Mouse (Mus musculus): ENCODE data around the gene Atg16l2. TPM values are rescaled to one million over a fixed set of nuclear protein-coding genes. Genes with fewer than 3 reads are reported as not detected.

The Atg16l2 gene
- 0.53 and 1.1 TPM in 2 replicates for polyA plus RNA-seq (2012)

- no peak for TF ChIP-seq GATA1 (IDR thresholded peaks at IDR 0.05; ENCODE audit: low read length)
These were observed at the start of gene Atg16l2 for GRCm38 (mm10) chr7:101301881-101302456. Atg16l2 (minus strand) TSS chr7:101302251.

GRCm38 (mm10) chr7:101349861-101350260, 47.8 kb upstream of the Atg16l2 start:
- no peak for TF ChIP-seq GATA1 (IDR thresholded peaks at IDR 0.05; ENCODE audit: low read length)

GRCm38 (mm10) chr7:101348312-101348711, 46.3 kb upstream of the Atg16l2 start:
- TF ChIP-seq GATA1 (IDR thresholded peaks at IDR 0.05; ENCODE audit: low read length), result no peak

- no peak for TF ChIP-seq GATA1 (IDR thresholded peaks at IDR 0.05; ENCODE audit: low read length)
These were observed 45.8 kb upstream of the Atg16l2 start, which contains the start of gene Arap1 for GRCm38 (mm10) chr7:101347767-101348270. Arap1 (plus strand) TSS chr7:101348067.

GRCm38 (mm10) chr7:101346991-101347390, 44.9 kb upstream of the Atg16l2 start:
- TF ChIP-seq GATA1 (IDR thresholded peaks at IDR 0.05; ENCODE audit: low read length), result no peak

- TF ChIP-seq GATA1 (IDR thresholded peaks at IDR 0.05; ENCODE audit: low read length), result no peak
These were observed 42.8 kb upstream of the Atg16l2 start for GRCm38 (mm10) chr7:101344892-101345291.

- no peak for TF ChIP-seq GATA1 (IDR thresholded peaks at IDR 0.05; ENCODE audit: low read length)
These were observed 41.1 kb upstream of the Atg16l2 start for GRCm38 (mm10) chr7:101343135-101343534.

GRCm38 (mm10) chr7:101341405-101341804, 39.4 kb upstream of the Atg16l2 start:
- TF ChIP-seq GATA1 (IDR thresholded peaks at IDR 0.05; ENCODE audit: low read length), result no peak

GRCm38 (mm10) chr7:101337401-101337800, 35.4 kb upstream of the Atg16l2 start:
- TF ChIP-seq GATA1 (IDR thresholded peaks at IDR 0.05; ENCODE audit: low read length), result no peak

- no peak for TF ChIP-seq GATA1 (IDR thresholded peaks at IDR 0.05; ENCODE audit: low read length)
These were observed 34.6 kb upstream of the Atg16l2 start for GRCm38 (mm10) chr7:101336686-101337085.

- TF ChIP-seq GATA1 (IDR thresholded peaks at IDR 0.05; ENCODE audit: low read length), result no peak
These were observed 33.2 kb upstream of the Atg16l2 start for GRCm38 (mm10) chr7:101335228-101335627.

GRCm38 (mm10) chr7:101332045-101332831, 30.2 kb upstream of the Atg16l2 start:
- TF ChIP-seq GATA1 (IDR thresholded peaks at IDR 0.05; ENCODE audit: low read length), result no peak

- TF ChIP-seq GATA1 (IDR thresholded peaks at IDR 0.05; ENCODE audit: low read length), result no peak
These were observed 28.8 kb upstream of the Atg16l2 start for GRCm38 (mm10) chr7:101330841-101331173.

- TF ChIP-seq GATA1 (IDR thresholded peaks at IDR 0.05; ENCODE audit: low read length), result no peak
These were observed 28.2 kb upstream of the Atg16l2 start for GRCm38 (mm10) chr7:101330074-101330840.

GRCm38 (mm10) chr7:101329606-101330005, 27.6 kb upstream of the Atg16l2 start:
- no peak for TF ChIP-seq GATA1 (IDR thresholded peaks at IDR 0.05; ENCODE audit: low read length)

GRCm38 (mm10) chr7:101328621-101329158, 26.6 kb upstream of the Atg16l2 start:
- TF ChIP-seq GATA1 (IDR thresholded peaks at IDR 0.05; ENCODE audit: low read length), result no peak

Data from G1E-ER4 (cell line).